Mouse (Mus musculus): ENCODE measurements at regions not wholly inside any gene's neighbourhood (a gene's known extent, or its start where the extent isn't known, plus 50 kb on each side); places are given as distances from the start of the nearest gene placed in this dataset.

DNA sequence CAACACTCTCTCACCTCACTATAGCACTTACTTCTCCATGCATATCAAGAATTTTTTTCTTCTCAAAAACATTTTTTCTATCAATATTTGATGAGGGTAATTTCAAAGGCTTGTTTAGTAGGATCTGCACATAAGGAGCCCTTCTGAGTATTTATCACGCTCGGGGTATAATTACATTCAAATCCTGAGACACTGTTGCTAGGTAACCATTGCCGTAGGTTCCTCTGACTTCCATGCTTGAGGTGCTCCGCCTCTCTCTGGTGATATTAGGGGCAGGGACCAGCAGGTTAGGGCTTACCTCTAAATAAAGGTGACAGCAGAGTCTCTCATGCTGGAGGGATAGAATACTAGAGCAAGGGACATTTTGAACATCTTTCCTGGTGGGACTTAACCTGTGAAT lies 54.4 kb upstream of the 9630041A04Rik start:
- no peaks in the 10 kb centered on the region for H3K36me3 ChIP-seq
- H3K9me3 ChIP-seq = no peaks in the 10 kb centered on the region
- 36% methylated on average over 4 of the region's 4 CpGs for WGBS
- peaks cover 12% of the 10 kb centered on the region for H3K4me1 ChIP-seq (replicated peaks)
- H3K4me2 ChIP-seq = no peak overlapping the region
- H3K9ac ChIP-seq = no peak overlapping the region
- H3K4me3 ChIP-seq = no peak overlapping the region
- no peaks in the 10 kb centered on the region for H3K27me3 ChIP-seq
- peak overlapping the region; percentile 60 for H3K27ac ChIP-seq
- ATAC-seq (ENCODE audit: low FRiP score) = peak; percentile 57; the same call in 1 of the 2 replicates

DNA sequence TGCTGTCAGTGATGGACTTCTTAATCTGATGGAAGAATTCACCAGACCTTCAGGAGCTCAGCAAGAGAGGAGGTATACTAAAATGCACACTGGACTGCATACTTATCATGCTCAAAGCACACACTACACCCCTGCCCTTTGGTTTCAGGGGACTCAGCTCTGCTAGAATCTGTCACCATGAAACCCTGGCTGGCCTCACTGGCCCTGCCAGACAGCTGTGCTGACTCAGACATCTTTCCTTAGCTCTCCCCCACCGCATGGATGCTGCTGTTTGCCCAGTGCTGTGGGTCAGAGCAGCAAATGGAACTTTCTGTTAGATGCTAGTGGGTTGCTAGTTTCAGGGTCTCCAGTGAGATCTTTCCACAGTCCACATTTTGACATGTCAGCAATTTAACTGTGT lies 64.9 kb upstream of the 9630041A04Rik start:
- Histone ChIP-seq H3K9ac (no peak overlapping the region), H3K27me3 (no peaks in the 10 kb centered on the region), H3K36me3 (no peaks in the 10 kb centered on the region), H3K4me2 (no peak overlapping the region), H3K27ac (no peak overlapping the region), H3K4me1 (replicated peaks) (no peaks in the 10 kb centered on the region), H3K9me3 (no peaks in the 10 kb centered on the region), H3K4me3 (no peak overlapping the region)
- no peak for ATAC-seq (ENCODE audit: low FRiP score)
- 60% methylated on average over 1 of the region's 1 CpGs for WGBS

DNA sequence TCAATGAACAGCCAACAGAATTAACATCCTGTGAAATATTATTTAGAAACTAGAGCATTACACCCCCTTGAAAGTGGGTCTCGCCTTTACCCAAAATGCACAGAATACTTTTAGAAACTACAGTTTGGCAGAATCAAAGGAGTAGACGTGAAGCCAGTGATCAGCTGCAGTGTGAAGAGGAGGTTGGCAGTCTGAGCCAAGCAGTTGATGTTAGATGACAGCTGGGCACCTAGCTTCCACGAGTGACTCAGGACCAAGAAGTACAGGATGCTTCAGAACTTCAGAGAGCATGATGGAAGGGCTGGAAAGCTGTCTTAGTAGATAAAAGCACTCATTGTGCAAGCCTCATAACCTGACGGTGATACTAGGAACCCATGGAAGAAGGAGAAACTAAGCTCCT lies 65.6 kb upstream of the 9630041A04Rik start:
- no peak overlapping the region for H3K4me2 ChIP-seq
- H3K9me3 ChIP-seq = no peaks in the 10 kb centered on the region
- H3K4me1 ChIP-seq (replicated peaks) = no peaks in the 10 kb centered on the region
- H3K27ac ChIP-seq = no peak overlapping the region
- H3K27me3 ChIP-seq = no peaks in the 10 kb centered on the region
- no peaks in the 10 kb centered on the region for H3K36me3 ChIP-seq
- H3K4me3 ChIP-seq = no peak overlapping the region
- WGBS = 77% methylated on average over 4 of the region's 4 CpGs
- ATAC-seq (ENCODE audit: low FRiP score) = no peak
- no peak overlapping the region for H3K9ac ChIP-seq

DNA sequence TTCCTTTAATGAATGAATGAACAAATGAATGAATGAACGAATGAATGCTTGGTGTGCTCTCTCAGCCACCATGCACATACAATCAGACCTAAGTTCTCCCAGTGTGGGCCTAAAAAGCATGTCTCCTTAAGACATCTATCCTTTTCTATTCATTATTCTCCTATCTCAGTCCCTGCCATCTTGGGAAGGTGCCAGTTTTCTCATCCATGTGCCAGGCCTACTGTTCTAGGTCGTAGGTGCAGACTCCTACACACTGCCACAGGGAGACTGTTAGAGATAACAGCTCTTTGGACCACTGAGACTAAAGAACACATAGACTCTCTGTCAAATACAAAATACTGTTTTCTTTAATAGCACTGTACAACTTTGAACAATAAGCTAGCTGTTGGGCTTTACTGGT lies 66.2 kb upstream of the 9630041A04Rik start:
- 88% methylated on average over 2 of the region's 2 CpGs for WGBS
- H3K9ac ChIP-seq = no peak overlapping the region
- H3K27me3 ChIP-seq = no peaks in the 10 kb centered on the region
- H3K9me3 ChIP-seq = no peaks in the 10 kb centered on the region
- no peaks in the 10 kb centered on the region for H3K36me3 ChIP-seq
- no peak overlapping the region for H3K4me3 ChIP-seq
- ATAC-seq (ENCODE audit: low FRiP score) = no peak
- H3K4me2 ChIP-seq = no peak overlapping the region
- no peak overlapping the region for H3K27ac ChIP-seq
- H3K4me1 ChIP-seq (replicated peaks) = no peaks in the 10 kb centered on the region

DNA sequence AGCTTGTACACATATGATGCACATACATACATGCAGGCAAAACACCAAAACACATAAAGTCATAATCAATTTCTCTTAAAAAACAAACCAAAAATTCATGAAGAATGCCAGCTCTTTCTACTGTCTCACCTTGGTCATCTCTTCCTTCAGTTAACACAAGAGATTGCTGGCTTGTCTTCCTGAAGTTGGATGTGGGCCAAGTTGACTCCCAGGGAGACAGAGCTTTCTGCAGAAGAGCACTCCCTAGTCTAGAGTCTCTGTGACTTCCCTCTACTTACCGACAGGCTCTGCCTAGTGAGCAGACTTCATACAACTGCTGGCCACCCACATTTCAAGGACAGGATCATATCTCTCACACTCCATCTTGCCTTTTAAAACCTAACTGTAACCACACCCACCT lies 70.7 kb upstream of the 9630041A04Rik start:
- no peak overlapping the region for H3K4me2 ChIP-seq
- H3K36me3 ChIP-seq = no peaks in the 10 kb centered on the region
- WGBS = 63% methylated on average over 1 of the region's 1 CpGs
- no peak overlapping the region for H3K27ac ChIP-seq
- H3K4me1 ChIP-seq (replicated peaks) = no peaks in the 10 kb centered on the region
- H3K9me3 ChIP-seq = no peaks in the 10 kb centered on the region
- ATAC-seq (ENCODE audit: low FRiP score) = no peak
- H3K9ac ChIP-seq = no peak overlapping the region
- no peak overlapping the region for H3K4me3 ChIP-seq
- no peaks in the 10 kb centered on the region for H3K27me3 ChIP-seq

DNA sequence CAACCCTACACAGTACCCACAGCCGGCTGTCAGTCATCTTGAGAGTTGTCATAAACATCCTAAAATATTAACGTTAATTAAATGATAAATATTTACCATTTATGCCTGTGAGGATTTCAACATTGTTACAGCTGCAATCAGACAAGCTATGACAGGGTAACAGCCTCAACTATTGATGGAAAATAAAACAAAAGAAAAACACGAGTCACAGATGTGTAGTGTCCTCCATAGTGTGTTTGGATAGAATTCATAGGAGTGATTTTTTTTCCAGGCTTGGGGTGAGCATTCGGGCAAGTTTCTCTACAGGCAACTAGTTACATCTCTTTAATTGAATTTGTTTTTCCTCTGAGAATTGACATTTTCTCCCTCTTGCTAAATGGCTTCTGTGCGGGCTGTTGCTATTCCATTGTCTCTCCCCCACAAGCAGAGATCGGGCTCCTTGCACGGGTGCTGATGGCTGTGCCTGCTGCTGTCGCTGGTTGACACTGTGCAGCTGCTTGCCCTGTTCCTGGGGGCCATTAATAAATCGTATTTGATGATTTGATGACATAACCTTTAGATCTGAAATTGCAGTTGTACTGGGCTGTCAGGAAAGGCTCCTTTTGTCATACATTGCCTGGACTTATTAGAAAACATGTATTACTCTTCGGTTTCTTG lies 120.6 kb upstream of the 9630041A04Rik start:
- Histone ChIP-seq H3K4me2 (no peak overlapping the region), H3K27me3 (no peaks in the 10 kb centered on the region), H3K4me3 (no peak overlapping the region), H3K36me3 (no peaks in the 10 kb centered on the region), H3K27ac (peak overlapping the region; percentile 26), H3K9me3 (no peaks in the 10 kb centered on the region), H3K4me1 (replicated peaks) (peaks cover 5% of the 10 kb centered on the region; the same call in 1 of the 2 replicates), H3K9ac (no peak overlapping the region)
- ATAC-seq (ENCODE audit: low FRiP score) = no peak
- WGBS = 49% methylated on average over 10 of the region's 10 CpGs

DNA sequence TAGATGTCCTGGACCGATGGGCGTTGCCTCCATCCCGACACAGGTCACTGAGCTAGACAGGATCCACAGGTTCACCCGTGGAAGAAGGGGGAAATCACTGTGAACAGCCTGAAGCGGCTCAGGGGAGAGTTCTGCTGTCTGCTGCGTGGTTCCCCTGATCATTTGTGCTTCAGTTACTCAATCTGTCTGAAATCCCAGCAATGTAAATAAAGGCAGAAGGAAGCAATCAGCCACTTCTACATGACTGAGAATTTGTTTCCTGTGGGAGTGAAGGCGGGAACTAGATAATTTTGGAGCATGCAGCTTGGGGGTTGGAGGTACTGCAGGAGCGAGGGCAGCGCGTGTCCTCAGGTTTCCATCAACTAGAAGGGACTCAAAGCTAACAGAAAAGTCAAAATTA lies 122.3 kb upstream of the 9630041A04Rik start:
- Histone ChIP-seq H3K36me3 (no peaks in the 10 kb centered on the region), H3K4me3 (no peak overlapping the region), H3K9ac (no peak overlapping the region), H3K27me3 (no peaks in the 10 kb centered on the region), H3K4me1 (replicated peaks) (peaks cover 7% of the 10 kb centered on the region), H3K27ac (no peak overlapping the region), H3K4me2 (no peak overlapping the region), H3K9me3 (no peaks in the 10 kb centered on the region)
- WGBS = 80% methylated on average over 10 of the region's 10 CpGs
- no peak for ATAC-seq (ENCODE audit: low FRiP score)

DNA sequence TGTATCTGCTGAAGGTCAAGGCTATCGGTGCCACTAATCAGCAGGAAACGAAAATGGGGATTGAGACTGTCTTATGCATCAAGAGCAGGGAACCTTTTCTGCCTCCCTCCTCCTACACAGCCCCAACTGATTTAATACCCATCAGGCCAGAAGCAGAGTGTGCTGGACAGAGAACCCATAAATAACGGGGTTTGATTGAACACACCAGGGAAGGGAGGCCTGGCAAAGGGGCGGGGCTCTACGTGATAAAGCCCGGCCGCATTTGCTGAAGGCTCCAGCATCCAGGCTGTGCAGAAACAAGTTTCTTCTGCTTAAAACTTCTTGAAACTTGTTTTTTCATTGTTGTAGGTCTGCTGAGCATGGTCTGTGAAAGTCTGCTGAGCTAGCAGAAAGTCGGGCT lies 127.4 kb upstream of the 9630041A04Rik start:
- H3K27me3 ChIP-seq = no peaks in the 10 kb centered on the region
- no peak overlapping the region for H3K4me3 ChIP-seq
- no peak overlapping the region for H3K4me2 ChIP-seq
- H3K4me1 ChIP-seq (replicated peaks) = peaks cover 19% of the 10 kb centered on the region
- no peaks in the 10 kb centered on the region for H3K36me3 ChIP-seq
- ATAC-seq (ENCODE audit: low FRiP score) = no peak; the same call in 1 of the 2 replicates
- no peak overlapping the region for H3K27ac ChIP-seq
- H3K9ac ChIP-seq = peak overlapping the region; percentile 39; the same call in 1 of the 2 replicates
- no peaks in the 10 kb centered on the region for H3K9me3 ChIP-seq
- 48% methylated on average over 8 of the region's 8 CpGs for WGBS

DNA sequence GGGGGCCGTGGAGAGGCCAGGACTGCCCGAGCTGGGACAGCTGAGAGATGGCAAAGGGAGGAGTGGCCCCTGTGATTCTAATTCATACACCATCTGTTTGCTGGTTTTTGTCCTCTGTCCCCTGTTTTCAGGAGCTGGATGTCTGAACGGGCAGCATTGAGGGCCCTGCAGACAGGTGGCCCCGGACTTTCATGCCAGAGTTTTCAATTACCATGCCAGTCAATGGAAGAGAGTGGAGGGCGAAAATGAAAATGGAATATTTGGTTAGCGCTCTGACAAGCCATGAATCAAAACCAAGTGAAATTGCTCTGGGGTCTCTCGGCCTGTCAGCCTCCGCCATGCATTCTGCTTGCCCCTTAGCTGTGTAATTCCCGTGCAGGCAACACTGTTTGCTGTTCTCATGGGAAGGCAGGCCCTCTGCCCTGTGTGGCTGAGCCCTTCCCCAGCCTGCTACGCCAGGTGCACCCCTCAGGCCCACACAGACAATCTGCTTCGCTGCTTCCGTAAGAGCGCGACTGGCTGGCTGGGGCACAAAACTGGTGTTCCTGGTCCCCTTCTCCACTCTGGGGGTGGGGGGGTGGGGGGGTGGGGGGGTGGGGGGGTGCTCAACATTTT lies 127.9 kb upstream of the 9630041A04Rik start:
- Histone ChIP-seq H3K4me3 (no peak overlapping the region), H3K9me3 (no peaks in the 10 kb centered on the region), H3K4me1 (replicated peaks) (peaks cover 22% of the 10 kb centered on the region), H3K36me3 (no peaks in the 10 kb centered on the region), H3K4me2 (peak overlapping the region; percentile 19; the same call in 1 of the 2 replicates), H3K9ac (no peak overlapping the region), H3K27me3 (no peaks in the 10 kb centered on the region), H3K27ac (0 out of 2 replicates have a peak overlapping the region, but pooled peaks have one; percentile 52)
- peak; percentile 63; the same call in 1 of the 2 replicates for ATAC-seq (ENCODE audit: low FRiP score)
- WGBS = 28% methylated on average over 14 of the region's 14 CpGs

DNA sequence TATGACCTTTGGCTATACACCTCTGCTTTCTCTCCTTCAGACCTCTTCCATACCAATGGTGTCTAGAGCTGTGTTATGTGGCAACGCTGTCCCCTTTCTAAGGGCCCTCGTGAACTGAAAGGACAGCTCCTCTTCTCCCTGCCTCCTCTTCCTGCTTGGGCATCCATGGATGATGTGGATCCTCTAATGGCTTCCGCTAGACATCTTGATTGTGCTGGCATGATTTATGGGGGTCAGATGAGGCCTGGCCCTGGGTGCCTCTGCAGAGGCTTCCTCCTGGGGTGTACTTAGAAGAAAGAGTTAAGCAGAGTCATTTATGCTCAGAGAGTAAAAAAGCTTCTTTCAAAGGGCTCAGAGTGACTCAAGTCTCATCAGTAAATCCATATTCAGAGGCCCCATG lies 131.5 kb upstream of the 9630041A04Rik start:
- no peak for ATAC-seq (ENCODE audit: low FRiP score)
- Histone ChIP-seq H3K9me3 (0 out of 2 replicates have a peak, but pooled peaks cover 2% of the 10 kb centered on the region), H3K9ac (no peak overlapping the region), H3K4me2 (no peak overlapping the region), H3K4me3 (no peak overlapping the region), H3K27ac (no peak overlapping the region), H3K27me3 (no peaks in the 10 kb centered on the region), H3K4me1 (replicated peaks) (peaks cover 22% of the 10 kb centered on the region), H3K36me3 (no peaks in the 10 kb centered on the region)
- 49% methylated on average over 3 of the region's 3 CpGs for WGBS

DNA sequence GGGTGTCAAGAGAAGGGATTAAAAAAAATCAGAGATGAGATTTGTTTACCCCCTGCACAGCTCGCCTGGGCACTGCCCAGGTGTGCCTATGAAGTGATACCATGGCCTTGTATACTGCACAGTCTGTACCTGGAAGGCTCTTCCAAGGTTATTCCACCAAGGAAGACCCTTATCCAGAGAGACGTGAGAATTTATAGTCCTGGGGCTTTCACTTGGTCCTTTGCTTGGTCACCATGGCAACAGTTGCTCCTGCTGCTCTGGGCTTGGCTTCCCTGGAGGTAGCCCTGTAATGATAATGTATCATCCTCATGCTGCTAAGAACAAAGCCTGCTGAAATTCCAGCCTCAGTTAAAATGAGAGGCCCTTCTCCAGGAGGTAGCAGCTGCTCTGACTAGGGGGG lies 143.7 kb upstream of the 9630041A04Rik start:
- peak overlapping the region; percentile 58 for H3K27ac ChIP-seq
- H3K9me3 ChIP-seq = no peaks in the 10 kb centered on the region; the same call in 1 of the 2 replicates
- peaks cover 19% of the 10 kb centered on the region for H3K4me1 ChIP-seq (replicated peaks)
- peak; percentile 59 for ATAC-seq (ENCODE audit: low FRiP score)
- WGBS = 17% methylated on average over 2 of the region's 2 CpGs
- no peak overlapping the region for H3K4me3 ChIP-seq
- no peaks in the 10 kb centered on the region for H3K27me3 ChIP-seq
- H3K4me2 ChIP-seq = no peak overlapping the region
- no peaks in the 10 kb centered on the region for H3K36me3 ChIP-seq
- H3K9ac ChIP-seq = no peak overlapping the region

DNA sequence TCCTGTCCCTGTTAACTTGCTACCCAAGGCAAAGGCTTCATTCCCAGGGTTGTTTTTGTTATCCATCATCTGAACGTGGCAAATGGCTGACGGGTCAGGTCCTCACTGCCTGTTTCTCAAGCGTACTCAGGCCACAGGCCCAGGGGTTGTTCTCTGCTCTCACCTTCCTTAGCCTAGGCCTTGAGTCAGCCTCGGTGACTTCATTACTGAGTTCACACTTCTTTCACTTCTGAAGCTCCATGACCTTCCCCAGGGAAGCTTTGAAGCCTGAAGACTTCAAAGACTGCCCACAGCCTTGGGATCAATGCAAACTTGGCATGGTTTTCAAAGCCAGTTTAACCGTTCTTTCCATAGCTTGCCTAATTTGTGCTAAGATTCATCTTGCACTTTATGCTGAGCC lies 145.3 kb upstream of the 9630041A04Rik start:
- Histone ChIP-seq H3K27ac (no peak overlapping the region), H3K36me3 (no peaks in the 10 kb centered on the region), H3K27me3 (no peaks in the 10 kb centered on the region), H3K9me3 (no peaks in the 10 kb centered on the region; the same call in 1 of the 2 replicates), H3K4me2 (no peak overlapping the region), H3K4me1 (replicated peaks) (peaks cover 19% of the 10 kb centered on the region), H3K4me3 (no peak overlapping the region), H3K9ac (no peak overlapping the region)
- ATAC-seq (ENCODE audit: low FRiP score) = no peak
- WGBS = 80% methylated on average over 5 of the region's 5 CpGs

DNA sequence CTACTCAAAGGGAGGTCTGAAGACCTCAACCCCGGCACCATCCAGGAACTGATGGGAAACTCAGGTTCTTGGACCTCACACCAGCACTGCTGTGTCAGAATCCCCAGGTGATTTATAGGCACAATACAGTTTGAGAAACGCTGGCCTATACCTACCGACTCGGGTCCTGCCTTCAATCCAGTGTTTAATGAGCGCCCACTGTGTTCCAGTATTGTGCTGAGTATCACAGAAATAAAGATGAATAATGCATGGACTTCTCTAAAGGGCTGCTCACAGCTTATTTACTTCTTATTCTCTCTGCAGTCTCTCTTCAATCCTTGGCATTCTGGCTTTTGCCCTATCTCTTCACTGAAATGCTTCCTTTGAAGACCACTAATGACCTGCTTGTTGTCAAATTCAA lies 146.8 kb upstream of the 9630041A04Rik start:
- WGBS = 53% methylated on average over 5 of the region's 5 CpGs
- no peak overlapping the region for H3K27ac ChIP-seq
- ATAC-seq (ENCODE audit: low FRiP score) = no peak

More for the DNA sequence above, 146.8 kb upstream of the 9630041A04Rik start:
- H3K9ac ChIP-seq = no peak overlapping the region
- H3K4me1 ChIP-seq (replicated peaks) = peaks cover 19% of the 10 kb centered on the region
- no peaks in the 10 kb centered on the region for H3K27me3 ChIP-seq
- H3K36me3 ChIP-seq = no peaks in the 10 kb centered on the region
- no peak overlapping the region for H3K4me3 ChIP-seq
- H3K9me3 ChIP-seq = no peaks in the 10 kb centered on the region; the same call in 1 of the 2 replicates
- no peak overlapping the region for H3K4me2 ChIP-seq
